ENCODE assay signal across 9 mouse cellular contexts in genomic region chrX:73312522-73312921, GRCm38 (mm10). TPM values are rescaled to one million over a fixed set of nuclear protein-coding genes. Genes with fewer than 3 reads are reported as not detected.
DNase-seq lines count a peak whose midpoint lies in the region; ATAC-seq and TF ChIP-seq lines count a peak whose summit lies in the region.
"Had no signal": no experiment of that assay in that cellular context is flagged by ENCODE, and none has a peak within 500 bp of the region (broad histone marks: within the 10 kb centered on the region; RNA-seq: fewer than 3 reads in every experiment).

No protein-coding gene starts in this region.

- H3K9me3 ChIP-seq in kidney, embryonic 14.5 days (ENCODE audit: control insufficient read depth, low read length): no peaks in the 10 kb centered on the region
- H3K9me3 ChIP-seq in kidney, postnatal 0 days (replicated peaks; ENCODE audit: low read length): no peaks in the 10 kb centered on the region
- H3K9me3 ChIP-seq in intestine, embryonic 16.5 days (ENCODE audit: control insufficient read depth, low read length): no peaks in the 10 kb centered on the region
- H3K9me3 ChIP-seq: stomach, embryonic 15.5 days had no signal

- H3K36me3 ChIP-seq in kidney, embryonic 14.5 days (ENCODE audit: control insufficient read depth, insufficient read depth, low read length): no peaks in the 10 kb centered on the region
- no peaks in the 10 kb centered on the region for H3K36me3 ChIP-seq in kidney, postnatal 0 days (ENCODE audit: insufficient read depth, low read length)
- no peaks in the 10 kb centered on the region for H3K36me3 ChIP-seq in intestine, embryonic 16.5 days (ENCODE audit: control insufficient read depth, insufficient read depth, low read length)
- H3K36me3 ChIP-seq: stomach, embryonic 15.5 days had no signal

- 43% methylated on average over 3 of the region's 3 CpGs for WGBS in kidney, embryonic 14.5 days
- WGBS in kidney, postnatal 0 days: 41% methylated on average over 3 of the region's 3 CpGs
- WGBS in intestine, embryonic 16.5 days: 40% methylated on average over 3 of the region's 3 CpGs

- ATAC-seq in kidney, embryonic 14.5 days (ENCODE audit: low FRiP score, low TSS enrichment): no peak
- no peak for ATAC-seq in kidney, postnatal 0 days (replicated peaks; ENCODE audit: low FRiP score, low read depth)
- peak; percentile 75 for ATAC-seq in megakaryocyte progenitor cell, adult 5-6 weeks (replicated peaks; ENCODE audit: poor library complexity)
- no peak for ATAC-seq in intestine, embryonic 16.5 days

- H3K27ac ChIP-seq in kidney, embryonic 14.5 days (ENCODE audit: low read depth, low read length): no peak overlapping the region
- no peak overlapping the region for H3K27ac ChIP-seq in kidney, postnatal 0 days
- H3K27ac ChIP-seq in intestine, embryonic 16.5 days (ENCODE audit: low read length): no peak overlapping the region
- H3K27ac ChIP-seq: stomach, embryonic 15.5 days had no signal

- peak; percentile 38 for DNase-seq in kidney, adult 9 months
- DNase-seq in MN1 (ENCODE audit: low spot score): peak; percentile 10
- peak; percentile 10 to 31 for DNase-seq in adrenal gland, postnatal 36 days
- peak; percentile 47 for DNase-seq in kidney, postnatal 0 days (ENCODE audit: low spot score)

- H3K9ac ChIP-seq in kidney, embryonic 14.5 days (ENCODE audit: low read depth, low read length): no peak overlapping the region
- no peak overlapping the region for H3K9ac ChIP-seq in kidney, postnatal 0 days (ENCODE audit: low read depth, low read length)
- no peak overlapping the region for H3K9ac ChIP-seq in intestine, embryonic 16.5 days (ENCODE audit: low read depth, low read length)
- H3K9ac ChIP-seq: stomach, embryonic 15.5 days had no signal

- H3K27me3 ChIP-seq in kidney, embryonic 14.5 days (ENCODE audit: control insufficient read depth, insufficient read depth, low read length): no peaks in the 10 kb centered on the region
- H3K27me3 ChIP-seq in kidney, postnatal 0 days (ENCODE audit: insufficient read depth, low read length): no peaks in the 10 kb centered on the region
- no peaks in the 10 kb centered on the region for H3K27me3 ChIP-seq in intestine, embryonic 16.5 days (replicated peaks; ENCODE audit: control insufficient read depth, insufficient read depth, low read length)
- H3K27me3 ChIP-seq: stomach, embryonic 15.5 days had no signal

- no peak overlapping the region for H3K4me3 ChIP-seq in kidney, embryonic 14.5 days (ENCODE audit: low read length)
- H3K4me3 ChIP-seq in kidney, postnatal 0 days (replicated peaks; ENCODE audit: low read depth, low read length): no peak overlapping the region
- no peak overlapping the region for H3K4me3 ChIP-seq in intestine, embryonic 16.5 days (ENCODE audit: low read length)
- H3K4me3 ChIP-seq: stomach, embryonic 15.5 days had no signal

- peak; percentile 59; the same call in 1 of the 2 replicates for TF ChIP-seq CTCF in kidney, postnatal 0 days (IDR thresholded peaks at IDR 0.05; ENCODE audit: low read depth)

- no peaks in the 10 kb centered on the region for H3K4me1 ChIP-seq in kidney, embryonic 14.5 days (ENCODE audit: control insufficient read depth, insufficient read depth, low read length)
- H3K4me1 ChIP-seq in kidney, postnatal 0 days (replicated peaks; ENCODE audit: insufficient read depth, low read length): no peaks in the 10 kb centered on the region
- no peaks in the 10 kb centered on the region for H3K4me1 ChIP-seq in intestine, embryonic 16.5 days (ENCODE audit: control insufficient read depth, insufficient read depth, low read length)
- H3K4me1 ChIP-seq: stomach, embryonic 15.5 days had no signal

- H3K4me2 ChIP-seq in kidney, embryonic 14.5 days (replicated peaks; ENCODE audit: low read depth, low read length): no peak overlapping the region
- H3K4me2 ChIP-seq in kidney, postnatal 0 days (ENCODE audit: low read length): no peak overlapping the region
- no peak overlapping the region for H3K4me2 ChIP-seq in intestine, embryonic 16.5 days (ENCODE audit: low read depth, low read length)
- H3K4me2 ChIP-seq: stomach, embryonic 15.5 days had no signal

RNA-seq across cellular contexts. Expression of gene Xlr5a, which starts 19.7 kb away (rescaled TPM):
- polyA plus RNA-seq in kidney, embryonic 14.5 days (2014; fragmentation: Nextera tagmentation; extraction: Ambion mirVana): 0.31 TPM in 1 of 2 replicates, not detected in the other
- not detected for total RNA-seq in adrenal gland, postnatal 36 days (2021)
- 0.16 TPM in 1 of 2 replicates, not detected in the other for polyA plus RNA-seq in kidney, postnatal 0 days (2015; fragmentation: Nextera tagmentation; extraction: Ambion mirVana)
- total RNA-seq in megakaryocyte progenitor cell, adult 5-6 weeks (2015): not detected in 2 replicates
- not detected in 2 replicates for total RNA-seq in megakaryocyte progenitor cell, adult 5-6 weeks (2017)
- polyA plus RNA-seq in intestine, embryonic 16.5 days (2015; fragmentation: Nextera tagmentation; extraction: Ambion mirVana): 0.40 and 0.42 TPM in 2 replicates
- polyA plus RNA-seq: frontal cortex, adult 2 months; stomach, embryonic 15.5 days had no signal

RNA-seq across cellular contexts. Expression of gene Xlr5c, which starts 19.7 kb away (rescaled TPM):
- polyA plus RNA-seq in kidney, embryonic 14.5 days (2014; fragmentation: Nextera tagmentation; extraction: Ambion mirVana): not detected in 2 replicates
- not detected for total RNA-seq in adrenal gland, postnatal 36 days (2021)
- 0.20 TPM in 1 of 2 replicates, not detected in the other for polyA plus RNA-seq in kidney, postnatal 0 days (2015; fragmentation: Nextera tagmentation; extraction: Ambion mirVana)
- total RNA-seq in megakaryocyte progenitor cell, adult 5-6 weeks (2015): not detected in 2 replicates
- not detected in 2 replicates for total RNA-seq in megakaryocyte progenitor cell, adult 5-6 weeks (2017)
- 0.26 TPM in 1 of 2 replicates, not detected in the other for polyA plus RNA-seq in intestine, embryonic 16.5 days (2015; fragmentation: Nextera tagmentation; extraction: Ambion mirVana)
- polyA plus RNA-seq: frontal cortex, adult 2 months; stomach, embryonic 15.5 days had no signal

RNA-seq across cellular contexts. Expression of gene Gm45015, which starts 24.1 kb away (rescaled TPM):
- not detected in 2 replicates for polyA plus RNA-seq in kidney, embryonic 14.5 days (2014; fragmentation: Nextera tagmentation; extraction: Ambion mirVana)
- total RNA-seq in adrenal gland, postnatal 36 days (2021): not detected
- polyA plus RNA-seq in kidney, postnatal 0 days (2015; fragmentation: Nextera tagmentation; extraction: Ambion mirVana): not detected in 2 replicates
- not detected in 2 replicates for total RNA-seq in megakaryocyte progenitor cell, adult 5-6 weeks (2015)
- not detected in 2 replicates for total RNA-seq in megakaryocyte progenitor cell, adult 5-6 weeks (2017)
- polyA plus RNA-seq in intestine, embryonic 16.5 days (2015; fragmentation: Nextera tagmentation; extraction: Ambion mirVana): not detected in 2 replicates
- polyA plus RNA-seq: frontal cortex, adult 2 months; stomach, embryonic 15.5 days had no signal

RNA-seq across cellular contexts. Expression of gene Zfp275, which starts 29.9 kb away (rescaled TPM):
- 11.1 and 17.1 TPM in 2 replicates for polyA plus RNA-seq in kidney, embryonic 14.5 days (2014; fragmentation: Nextera tagmentation; extraction: Ambion mirVana)
- 10 to 100 TPM; 22.5 to 24.5 TPM for total RNA-seq in adrenal gland, postnatal 36 days (2021)
- polyA plus RNA-seq in kidney, postnatal 0 days (2015; fragmentation: Nextera tagmentation; extraction: Ambion mirVana): 5.4 and 6.0 TPM in 2 replicates
- 9.1 and 10.4 TPM in 2 replicates for total RNA-seq in megakaryocyte progenitor cell, adult 5-6 weeks (2015)
- 6.0 and 8.8 TPM in 2 replicates for total RNA-seq in megakaryocyte progenitor cell, adult 5-6 weeks (2017)
- polyA plus RNA-seq in intestine, embryonic 16.5 days (2015; fragmentation: Nextera tagmentation; extraction: Ambion mirVana): 7.4 and 8.1 TPM in 2 replicates

RNA-seq across cellular contexts. Expression of gene Xlr3c, which starts 47.3 kb away (rescaled TPM):
- not detected in 2 replicates for polyA plus RNA-seq in kidney, embryonic 14.5 days (2014; fragmentation: Nextera tagmentation; extraction: Ambion mirVana)
- under 1 TPM in 1 of 2 experiments, not detected in 1; 0.26 TPM for total RNA-seq in adrenal gland, postnatal 36 days (2021)
- polyA plus RNA-seq in kidney, postnatal 0 days (2015; fragmentation: Nextera tagmentation; extraction: Ambion mirVana): 0.09 TPM in 1 of 2 replicates, not detected in the other
- not detected in 2 replicates for total RNA-seq in megakaryocyte progenitor cell, adult 5-6 weeks (2015)
- not detected in 2 replicates for total RNA-seq in megakaryocyte progenitor cell, adult 5-6 weeks (2017)
- polyA plus RNA-seq in intestine, embryonic 16.5 days (2015; fragmentation: Nextera tagmentation; extraction: Ambion mirVana): not detected in 2 replicates
- polyA plus RNA-seq: frontal cortex, adult 2 months; stomach, embryonic 15.5 days had no signal
